Mouse (Mus musculus) lung, embryonic 15.5 days (tissue): ENCODE results near the gene Pheta1. TPM values are rescaled to one million over a fixed set of nuclear protein-coding genes. Genes with fewer than 3 reads are reported as not detected.
A peak's percentile ranks its signal among the peaks of the same experiment; 100 is the strongest.

Source experiments
- ATAC-seq: fragments of 200-750 bp; cut with Nextera tagmentation; 2 replicates; pipeline ENCODE4 v1.8.0; 2017; ENCODE audit warnings: moderate number of reproducible peaks, borderline replicate concordance; ENCODE audit not compliant: low FRiP score, low TSS enrichment; ENCODE audit errors: extremely low read depth
- H3K27ac ChIP-seq: fragments of 300-500 bp; sonication (generic); 2 replicates; pipeline ENCODE4 v1.5.1; 2015; ENCODE audit warnings: moderate library complexity, mild to moderate bottlenecking, inconsistent platforms
- H3K27me3 ChIP-seq: fragments of 300-500 bp; sonication (generic); 2 replicates; pipeline ENCODE4 v1.6.1; 2015; ENCODE audit warnings: inconsistent platforms
- H3K36me3 ChIP-seq: fragments of 300-500 bp; sonication (generic); 2 replicates; pipeline ENCODE4 v1.6.1; 2015; ENCODE audit warnings: inconsistent platforms
- H3K4me1 ChIP-seq: fragments of 300-500 bp; sonication (generic); 2 replicates; pipeline ENCODE4 v1.6.1; 2015; ENCODE audit warnings: inconsistent platforms
- H3K4me2 ChIP-seq: fragments of 300-500 bp; sonication (generic); 2 replicates; pipeline ENCODE4 v1.6.1; 2015; ENCODE audit warnings: inconsistent platforms, mild to moderate bottlenecking, moderate library complexity
- H3K4me3 ChIP-seq: fragments of 300-500 bp; sonication (generic); 2 replicates; pipeline ENCODE4 v1.5.1; 2015; ENCODE audit warnings: mild to moderate bottlenecking, inconsistent platforms
- H3K9ac ChIP-seq: fragments of 300-500 bp; sonication (generic); 2 replicates; pipeline ENCODE4 v1.6.1; 2015; ENCODE audit warnings: inconsistent platforms
- H3K9me3 ChIP-seq: fragments of 300-500 bp; sonication (generic); 2 replicates; pipeline ENCODE4 v1.6.1; 2016; ENCODE audit warnings: inconsistent platforms
- WGBS: fragments of 180-500 bp; shearing (Covaris S2); methylation state at CpG from one replicate; pipeline ENCODE4 v1.1.7; 2015; 5-methylcytosine and 5-hydroxymethylcytosine counted together
- polyA plus RNA-seq: library from polyadenylated mRNA; unstranded; fragments of >200 nt; fragmentation: Nextera tagmentation; extraction: Ambion mirVana; gene quantifications from 2 replicates; pipeline ENCODE4 v1.2.1, GENCODE M21; 2015

Pheta1 gene
- polyA plus RNA-seq, 1 experiment from 2014 or later: 27.5 TPM

- WGBS: 82% methylated on average over 4 of the region's 4 CpGs
- peaks cover 29% of the 10 kb centered on the region for H3K36me3 ChIP-seq
- no peaks in the 10 kb centered on the region for H3K9me3 ChIP-seq
- ATAC-seq: no peak
- no peak overlapping the region for H3K4me2 ChIP-seq
- H3K27ac ChIP-seq: no peak overlapping the region
- no peak overlapping the region for H3K9ac ChIP-seq
- peaks cover 16% of the 10 kb centered on the region; the same call in 1 of the 2 replicates for H3K27me3 ChIP-seq
- peaks cover 25% of the 10 kb centered on the region for H3K4me1 ChIP-seq
- H3K4me3 ChIP-seq: no peak overlapping the region
These were observed 20.9 kb upstream of the Pheta1 start for GRCm38 (mm10) chr5:121827876-121828275.

- peaks cover 27% of the 10 kb centered on the region for H3K36me3 ChIP-seq
- no peak for ATAC-seq
- peak overlapping the region; percentile 29 for H3K9ac ChIP-seq
- H3K4me2 ChIP-seq: peak overlapping the region; percentile 74
- WGBS: 14% methylated on average over 80 of the region's 82 CpGs
- peak overlapping the region; percentile 33 for H3K4me3 ChIP-seq
- no peak overlapping the region for H3K27ac ChIP-seq
- no peaks in the 10 kb centered on the region for H3K9me3 ChIP-seq
- H3K27me3 ChIP-seq: peaks cover 16% of the 10 kb centered on the region; the same call in 1 of the 2 replicates
- H3K4me1 ChIP-seq: peaks cover 33% of the 10 kb centered on the region
These were observed 20.0 kb upstream of the Pheta1 start for GRCm38 (mm10) chr5:121828491-121829432.

DNA sequence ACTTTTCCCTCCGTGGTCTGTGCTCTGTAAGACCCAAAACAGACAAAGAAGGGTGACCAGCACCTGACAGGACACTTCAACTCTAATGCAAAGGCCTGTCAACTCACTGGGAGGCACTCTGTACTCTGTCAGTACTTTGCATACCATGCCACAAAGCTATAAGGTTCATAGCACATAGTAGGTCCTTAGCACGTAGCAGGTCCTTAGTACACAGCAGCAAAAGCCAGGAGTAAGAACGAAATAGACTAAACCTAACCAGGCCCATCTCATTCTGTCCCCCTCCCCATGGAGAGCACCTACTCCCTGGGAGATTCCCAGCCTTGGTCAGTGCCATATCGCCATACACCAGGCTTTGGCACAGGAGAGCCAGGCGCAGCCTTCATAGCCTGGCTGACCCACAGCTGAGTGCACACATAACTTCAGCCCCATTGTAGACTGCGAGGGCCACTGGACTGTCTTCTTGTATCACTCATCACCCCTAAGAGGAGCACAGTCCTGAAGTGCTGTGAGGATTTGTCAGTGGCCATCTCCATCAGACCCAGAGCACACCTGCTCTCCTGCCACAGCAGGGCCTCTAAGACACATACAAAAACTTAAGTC is 17.7 kb upstream of the Pheta1 start:
- no peak overlapping the region for H3K4me2 ChIP-seq
- no peak overlapping the region for H3K27ac ChIP-seq
- H3K9me3 ChIP-seq: no peaks in the 10 kb centered on the region
- H3K27me3 ChIP-seq: peaks cover 16% of the 10 kb centered on the region; the same call in 1 of the 2 replicates
- H3K4me3 ChIP-seq: no peak overlapping the region
- 85% methylated on average over 6 of the region's 6 CpGs for WGBS
- no peak overlapping the region for H3K9ac ChIP-seq
- H3K36me3 ChIP-seq: peaks cover 21% of the 10 kb centered on the region
- H3K4me1 ChIP-seq: peaks cover 50% of the 10 kb centered on the region
- no peak for ATAC-seq

DNA sequence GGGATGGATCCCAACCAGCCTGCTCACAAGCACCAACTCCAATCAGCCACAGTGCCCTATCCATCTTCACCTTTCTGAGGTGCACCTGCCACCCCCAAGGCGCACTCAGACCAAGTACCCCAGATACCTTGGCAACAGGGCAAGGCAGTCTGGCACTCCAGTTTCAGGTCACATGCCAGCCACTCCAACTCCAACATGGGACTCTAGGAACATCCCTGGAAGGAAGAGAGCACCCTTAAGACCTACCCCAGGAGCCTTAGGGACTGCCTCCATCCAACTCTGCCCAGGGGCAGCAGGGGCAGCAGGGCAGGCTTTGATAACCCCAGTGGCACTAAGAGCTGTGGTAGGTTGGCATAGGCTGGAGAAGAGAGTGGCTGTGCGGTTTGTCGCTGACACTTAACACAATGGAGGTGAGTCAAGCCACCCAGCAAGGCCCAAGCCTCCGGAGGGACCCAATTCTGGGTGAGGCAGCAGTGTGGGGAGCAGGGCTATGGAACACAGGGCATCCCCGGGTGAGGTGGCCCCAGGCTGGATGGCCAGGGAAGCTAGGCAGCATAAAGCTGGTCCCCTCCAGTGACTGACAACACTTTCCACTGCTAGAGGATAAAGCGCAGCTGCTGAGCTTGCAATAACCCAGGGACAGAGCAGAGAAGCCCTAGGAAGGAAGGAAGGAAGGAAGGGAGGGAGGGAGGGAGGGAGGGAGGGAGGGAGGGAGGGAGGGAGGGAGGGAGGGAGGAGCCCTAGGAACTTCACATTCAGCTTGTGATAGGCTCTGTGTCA is 16.2 kb upstream of the Pheta1 start:
- Histone ChIP-seq H3K27me3 (peaks cover 16% of the 10 kb centered on the region; the same call in 1 of the 2 replicates), H3K9ac (no peak overlapping the region), H3K9me3 (no peaks in the 10 kb centered on the region), H3K36me3 (peaks cover 11% of the 10 kb centered on the region; the same call in 1 of the 2 replicates), H3K27ac (peak overlapping the region; percentile 76), H3K4me1 (peaks cover 54% of the 10 kb centered on the region), H3K4me2 (peak overlapping the region; percentile 29), H3K4me3 (no peak overlapping the region)
- 70% methylated on average over 5 of the region's 6 CpGs for WGBS
- ATAC-seq: no peak

DNA sequence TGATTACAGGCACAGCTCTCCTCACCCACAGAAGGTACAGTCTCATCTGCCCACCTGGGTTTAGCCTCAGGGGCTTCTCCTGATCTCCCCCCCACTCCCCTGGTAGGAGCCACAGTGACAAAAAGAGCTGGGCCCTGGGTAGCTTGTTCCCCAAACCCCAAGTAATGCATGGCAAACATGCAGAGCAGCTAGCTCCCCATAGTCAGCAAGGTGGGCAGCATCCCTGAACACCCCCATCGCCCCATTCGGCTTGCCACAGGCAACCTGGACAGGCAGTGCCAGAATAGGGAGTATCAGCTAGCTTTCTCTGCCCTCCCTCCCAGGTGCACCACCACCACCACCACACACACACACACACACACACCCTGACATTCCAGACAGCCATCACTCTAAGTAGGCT is 15.6 kb upstream of the Pheta1 start:
- Histone ChIP-seq H3K27me3 (peaks cover 11% of the 10 kb centered on the region; the same call in 1 of the 2 replicates), H3K27ac (peak overlapping the region; percentile 64), H3K36me3 (peaks cover 5% of the 10 kb centered on the region; the same call in 1 of the 2 replicates), H3K4me3 (peak overlapping the region; percentile 87; the same call in 1 of the 2 replicates), H3K9me3 (no peaks in the 10 kb centered on the region), H3K4me2 (peak overlapping the region; percentile 83), H3K9ac (no peak overlapping the region), H3K4me1 (peaks cover 58% of the 10 kb centered on the region)
- 77% methylated on average over 2 of the region's 2 CpGs for WGBS
- ATAC-seq: no peak

- peak overlapping the region; percentile 64 for H3K27ac ChIP-seq
- H3K9ac ChIP-seq: no peak overlapping the region; the same call in 1 of the 2 replicates
- peaks cover 58% of the 10 kb centered on the region for H3K4me1 ChIP-seq
- H3K9me3 ChIP-seq: no peaks in the 10 kb centered on the region
- peaks cover 6% of the 10 kb centered on the region; the same call in 1 of the 2 replicates for H3K27me3 ChIP-seq
- H3K4me3 ChIP-seq: peak overlapping the region; percentile 87
- H3K36me3 ChIP-seq: no peaks in the 10 kb centered on the region
- 33% methylated on average over 10 of the region's 10 CpGs for WGBS
- peak; percentile 1; the same call in 1 of the 2 replicates for ATAC-seq
- H3K4me2 ChIP-seq: peak overlapping the region; percentile 83
These were observed 15.1 kb upstream of the Pheta1 start for GRCm38 (mm10) chr5:121833572-121834240.

DNA sequence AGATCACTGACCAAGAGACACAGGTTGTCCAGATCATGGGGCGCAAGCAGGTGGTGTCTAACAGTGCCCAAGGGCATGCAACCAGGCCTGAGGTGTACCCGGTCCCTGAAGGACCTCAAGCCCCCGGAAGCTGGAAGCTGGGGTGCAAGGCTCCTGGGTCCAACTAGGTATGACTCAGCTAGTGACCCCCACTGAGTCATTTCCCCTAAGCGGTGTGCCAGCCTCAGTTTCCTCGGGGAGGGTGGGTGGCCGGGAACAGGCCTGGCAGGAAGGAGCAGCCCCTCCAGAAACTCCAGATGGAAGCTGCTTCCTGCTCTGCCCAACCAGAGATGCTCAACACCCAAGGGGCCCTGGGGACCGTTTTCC is 14.6 kb upstream of the Pheta1 start:
- ATAC-seq: no peak
- WGBS: 64% methylated on average over 7 of the region's 7 CpGs
- H3K4me1 ChIP-seq: peaks cover 58% of the 10 kb centered on the region
- H3K4me3 ChIP-seq: peak overlapping the region; percentile 87
- no peak overlapping the region for H3K9ac ChIP-seq
- no peaks in the 10 kb centered on the region for H3K9me3 ChIP-seq
- peak overlapping the region; percentile 83 for H3K4me2 ChIP-seq
- H3K36me3 ChIP-seq: no peaks in the 10 kb centered on the region
- H3K27ac ChIP-seq: peak overlapping the region; percentile 60; the same call in 1 of the 2 replicates
- peaks cover 3% of the 10 kb centered on the region; the same call in 1 of the 2 replicates for H3K27me3 ChIP-seq

- WGBS: 23% methylated on average over 12 of the region's 12 CpGs
- Histone ChIP-seq H3K9me3 (no peaks in the 10 kb centered on the region), H3K4me1 (peaks cover 59% of the 10 kb centered on the region), H3K27me3 (no peaks in the 10 kb centered on the region), H3K27ac (peak overlapping the region; percentile 88; the same call in 1 of the 2 replicates), H3K36me3 (no peaks in the 10 kb centered on the region), H3K4me2 (peak overlapping the region; percentile 83), H3K9ac (peak overlapping the region; percentile 67), H3K4me3 (peak overlapping the region; percentile 87)
- no peak for ATAC-seq
These were observed 13.6 kb upstream of the Pheta1 start for GRCm38 (mm10) chr5:121834991-121835747.

GRCm38 (mm10) chr5:121835949-121836691 is 12.7 kb upstream of the Pheta1 start:
- ATAC-seq: 0 out of 2 replicates have a peak, but pooled peaks have one; percentile 0
- under 1% methylated on average over 45 of the region's 51 CpGs for WGBS
- peak overlapping the region; percentile 67 for H3K9ac ChIP-seq
- H3K27me3 ChIP-seq: no peaks in the 10 kb centered on the region
- peak overlapping the region; percentile 88 for H3K27ac ChIP-seq
- H3K4me3 ChIP-seq: peak overlapping the region; percentile 87
- H3K4me1 ChIP-seq: peaks cover 59% of the 10 kb centered on the region
- H3K4me2 ChIP-seq: peak overlapping the region; percentile 83
- no peaks in the 10 kb centered on the region for H3K36me3 ChIP-seq
- no peaks in the 10 kb centered on the region for H3K9me3 ChIP-seq
